Mouse (Mus musculus): ENCODE measurements at regions not wholly inside any gene's neighbourhood (a gene's known extent, or its start where the extent isn't known, plus 50 kb on each side); places are given as distances from the start of the nearest gene placed in this dataset.

- in situ Hi-C loops (cut with MboI, MseI) = no loop called here
These were observed 304.0 kb downstream of the Inhba start for GRCm38 (mm10) chr13:16315689-16316088.

- in situ Hi-C loops (cut with MboI, MseI) = no loop called here
These were observed 304.9 kb downstream of the Inhba start for GRCm38 (mm10) chr13:16316581-16316980.

- in situ Hi-C loops (cut with MboI, MseI) = no loop called here
These were observed 305.8 kb downstream of the Inhba start for GRCm38 (mm10) chr13:16317412-16317811.

GRCm38 (mm10) chr13:16320392-16320791, 308.7 kb downstream of the Inhba start:
- in situ Hi-C loops (cut with MboI, MseI) = no loop called here

- in situ Hi-C loops (cut with MboI, MseI) = no loop called here
These were observed 314.0 kb downstream of the Inhba start for GRCm38 (mm10) chr13:16325661-16326060.

GRCm38 (mm10) chr13:16341727-16342126, 330.1 kb downstream of the Inhba start:
- in situ Hi-C loops (cut with MboI, MseI) = no loop called here

- in situ Hi-C loops (cut with MboI, MseI) = no loop called here
These were observed 330.5 kb downstream of the Inhba start for GRCm38 (mm10) chr13:16342171-16342570.

GRCm38 (mm10) chr13:16343280-16343945, 331.8 kb downstream of the Inhba start:
- in situ Hi-C loops (cut with MboI, MseI) = no loop called here

- in situ Hi-C loops (cut with MboI, MseI) = loop anchor here (5.0 kb wide), 1 partner anchor 48 kb away; no protein-coding TSS in a partner anchor
These were observed 337.7 kb downstream of the Inhba start for GRCm38 (mm10) chr13:16349353-16349752.

- in situ Hi-C loops (cut with MboI, MseI) = no loop called here
These were observed 338.4 kb downstream of the Inhba start for GRCm38 (mm10) chr13:16350061-16350460.

GRCm38 (mm10) chr13:16355316-16355715, 343.7 kb downstream of the Inhba start:
- in situ Hi-C loops (cut with MboI, MseI) = no loop called here

- in situ Hi-C loops (cut with MboI, MseI) = no loop called here
These were observed 367.8 kb downstream of the Inhba start for GRCm38 (mm10) chr13:16379492-16379891.

GRCm38 (mm10) chr13:16379949-16380348, 368.3 kb downstream of the Inhba start:
- in situ Hi-C loops (cut with MboI, MseI) = no loop called here

GRCm38 (mm10) chr13:16382936-16383511, 371.4 kb downstream of the Inhba start:
- in situ Hi-C loops (cut with MboI, MseI) = no loop called here

GRCm38 (mm10) chr13:16416356-16417019, 404.8 kb downstream of the Inhba start:
- in situ Hi-C loops (cut with MboI, MseI) = no loop called here

- in situ Hi-C loops (cut with MboI, MseI) = no loop called here
These were observed 412.5 kb downstream of the Inhba start for GRCm38 (mm10) chr13:16424147-16424546.

GRCm38 (mm10) chr13:16435436-16435835, 423.8 kb downstream of the Inhba start:
- in situ Hi-C loops (cut with MboI, MseI) = no loop called here

GRCm38 (mm10) chr13:16453234-16453633, 441.6 kb downstream of the Inhba start:
- in situ Hi-C loops (cut with MboI, MseI) = no loop called here

- in situ Hi-C loops (cut with MboI, MseI) = no loop called here
These were observed 448.1 kb downstream of the Inhba start for GRCm38 (mm10) chr13:16459743-16460142.

GRCm38 (mm10) chr13:16461681-16462080, 450.0 kb downstream of the Inhba start:
- in situ Hi-C loops (cut with MboI, MseI) = no loop called here

- in situ Hi-C loops (cut with MboI, MseI) = no loop called here
These were observed 453.2 kb downstream of the Inhba start for GRCm38 (mm10) chr13:16464823-16465222.

GRCm38 (mm10) chr13:16465317-16465716, 453.7 kb downstream of the Inhba start:
- in situ Hi-C loops (cut with MboI, MseI) = no loop called here

- in situ Hi-C loops (cut with MboI, MseI) = no loop called here
These were observed 454.2 kb downstream of the Inhba start for GRCm38 (mm10) chr13:16465812-16466211.

Data from T-helper 1 cell (primary cell).